Mouse (Mus musculus) megakaryocyte, embryonic 14.5 days (primary cell): Measurements from ENCODE around the gene Adm2. TPM values are rescaled to one million over a fixed set of nuclear protein-coding genes. Genes with fewer than 3 reads are reported as not detected.

Source experiments
- H3K27me3 ChIP-seq: replicated peaks from 2 replicates; pipeline ENCODE3; 2012; ENCODE audit warnings: inconsistent platforms
- H3K36me3 ChIP-seq: replicated peaks from 2 replicates; pipeline ENCODE3; 2012; ENCODE audit warnings: low read length, inconsistent platforms, mixed read lengths
- H3K4me1 ChIP-seq: 2 replicates; pipeline ENCODE4 v1.6.1; 2012; ENCODE audit warnings: inconsistent platforms
- H3K4me3 ChIP-seq: replicated peaks from 2 replicates; pipeline ENCODE3; 2012; ENCODE audit warnings: moderate library complexity, mild to moderate bottlenecking, inconsistent platforms
- H3K9me3 ChIP-seq: 2 replicates; pipeline ENCODE4 v1.6.1; 2012; ENCODE audit warnings: inconsistent platforms
- FLI1 ChIP-seq: IDR thresholded peaks from 2 replicates; pipeline ENCODE4 v1.6.1; 2012; ENCODE audit warnings: low read length, inconsistent platforms, mixed read lengths
- GATA1 ChIP-seq: IDR thresholded peaks from 3 replicates; pipeline ENCODE4 v1.6.1; 2012; ENCODE audit warnings: mixed read lengths, low read length, inconsistent platforms, borderline replicate concordance
- polyA plus RNA-seq: library from polyadenylated mRNA; stranded (reverse); fragments of >175 nt; gene quantifications from 2 replicates; pipeline ENCODE4 v1.2.3, GENCODE M21; 2012; ENCODE audit warnings: low replicate concordance; ENCODE audit not compliant: insufficient read depth

Adm2 gene
- polyA plus RNA-seq, 1 experiment = 4.0 TPM

DNA sequence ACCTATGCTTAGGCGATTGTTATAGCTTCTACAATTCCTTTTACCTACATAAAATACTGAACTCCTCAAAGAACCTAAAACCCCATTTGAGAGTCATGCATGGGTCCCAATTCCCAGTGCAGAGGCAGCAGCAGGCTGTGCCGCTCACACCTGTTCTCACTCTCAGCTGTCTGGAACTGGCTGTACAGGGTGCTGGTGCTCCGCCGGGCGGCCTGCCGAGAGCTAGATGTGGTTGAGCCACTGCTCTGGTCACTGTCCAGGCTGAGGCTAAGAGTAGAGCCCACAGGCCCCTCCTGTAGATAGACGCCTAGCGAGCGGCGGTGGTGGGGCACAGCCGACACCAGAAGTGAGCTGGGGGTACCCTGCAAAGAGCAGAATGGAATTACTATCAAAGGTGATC lies 33.1 kb upstream of the Adm2 start:
- Histone ChIP-seq H3K27me3 (no peaks in the 10 kb centered on the region), H3K4me3 (no peak overlapping the region), H3K36me3 (peaks cover 99% of the 10 kb centered on the region), H3K4me1 (peaks cover 31% of the 10 kb centered on the region), H3K9me3 (no peaks in the 10 kb centered on the region)
- TF ChIP-seq FLI1 (no peak), GATA1 (no peak)

DNA sequence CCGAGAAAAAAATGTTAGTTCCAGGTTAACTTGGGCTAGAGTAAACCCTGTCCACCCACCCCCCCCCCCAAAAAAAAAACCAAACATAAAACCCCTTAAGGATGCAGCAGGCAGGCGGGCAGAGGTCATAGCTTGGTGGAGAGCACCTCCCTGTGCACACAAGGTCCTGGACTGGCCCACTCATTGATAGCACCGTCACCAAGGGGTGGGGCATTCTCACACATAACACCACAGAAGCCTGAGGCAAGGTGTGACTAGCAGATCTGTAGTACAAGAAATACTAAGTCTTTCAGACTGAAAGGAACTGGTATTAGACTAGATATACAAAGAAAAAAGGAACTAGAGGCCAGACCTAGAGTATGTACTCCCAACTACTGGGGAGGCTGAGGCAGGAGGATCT lies 31.0 kb upstream of the Adm2 start:
- Histone ChIP-seq H3K36me3 (peaks cover 99% of the 10 kb centered on the region), H3K27me3 (no peaks in the 10 kb centered on the region), H3K9me3 (no peaks in the 10 kb centered on the region), H3K4me3 (no peak overlapping the region), H3K4me1 (peaks cover 17% of the 10 kb centered on the region)
- TF ChIP-seq GATA1 = no peak
- TF ChIP-seq FLI1 = no peak

DNA sequence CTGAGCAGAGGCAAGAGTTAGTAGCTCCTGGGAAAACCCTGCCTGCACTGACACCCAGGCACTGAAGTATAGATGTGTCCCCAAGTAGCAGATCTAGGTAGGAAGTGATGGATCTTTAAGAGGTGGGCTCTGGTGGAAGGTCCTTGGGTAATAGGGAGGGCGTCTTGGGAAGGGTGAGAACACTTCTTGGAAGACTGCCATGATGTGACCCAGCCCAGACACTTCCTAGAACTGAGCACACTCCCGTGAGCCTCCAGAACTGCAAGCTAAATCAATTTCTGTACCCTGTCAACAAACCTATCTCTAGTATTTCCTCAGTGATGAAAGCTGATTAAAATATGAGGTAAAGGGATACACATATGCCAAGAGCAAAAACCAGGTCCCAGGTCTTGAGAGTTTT lies 29.7 kb upstream of the Adm2 start:
- no peaks in the 10 kb centered on the region for H3K27me3 ChIP-seq
- TF ChIP-seq FLI1 = no peak
- no peak for TF ChIP-seq GATA1
- peaks cover 99% of the 10 kb centered on the region for H3K36me3 ChIP-seq
- H3K4me1 ChIP-seq = peaks cover 11% of the 10 kb centered on the region
- no peak overlapping the region for H3K4me3 ChIP-seq
- H3K9me3 ChIP-seq = no peaks in the 10 kb centered on the region

GRCm38 (mm10) chr15:89293778-89294177 lies 28.7 kb upstream of the Adm2 start:
- no peaks in the 10 kb centered on the region for H3K27me3 ChIP-seq
- no peak for TF ChIP-seq FLI1
- TF ChIP-seq GATA1 = no peak
- peaks cover under 1% of the 10 kb centered on the region; the same call in 1 of the 2 replicates for H3K4me1 ChIP-seq
- H3K4me3 ChIP-seq = no peak overlapping the region
- H3K9me3 ChIP-seq = no peaks in the 10 kb centered on the region
- H3K36me3 ChIP-seq = peaks cover 96% of the 10 kb centered on the region

DNA sequence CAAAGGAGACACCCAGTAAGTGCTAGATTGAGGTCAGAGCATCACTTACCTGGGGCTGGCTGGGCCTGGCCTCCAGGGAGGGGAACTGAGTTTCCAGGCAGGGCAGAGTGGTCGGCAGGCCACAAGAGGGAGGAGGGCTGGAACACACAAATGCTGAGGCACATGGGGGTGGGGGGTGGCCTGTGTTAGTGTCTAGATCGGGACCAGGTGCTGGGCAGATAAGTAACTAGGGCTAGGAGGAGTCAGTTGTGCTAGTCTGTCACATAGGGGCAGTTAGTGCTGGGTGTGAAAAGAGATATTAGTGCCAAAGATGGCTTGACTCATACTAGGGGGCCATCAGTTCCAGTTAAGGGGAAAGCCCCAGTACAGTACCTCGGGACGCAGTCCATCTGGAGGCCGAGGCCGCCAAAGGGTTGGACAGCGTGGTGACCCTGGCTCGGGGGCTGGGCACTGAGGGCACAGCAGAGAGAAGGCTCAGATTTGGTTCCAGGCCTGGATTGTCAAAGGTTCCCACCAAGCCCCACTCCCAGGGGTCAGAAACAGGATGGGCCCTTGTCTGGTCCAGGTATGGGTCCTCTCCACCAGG lies 26.8 kb upstream of the Adm2 start:
- Histone ChIP-seq H3K36me3 (peaks cover 96% of the 10 kb centered on the region), H3K9me3 (no peaks in the 10 kb centered on the region), H3K4me1 (peaks cover 3% of the 10 kb centered on the region; the same call in 1 of the 2 replicates), H3K4me3 (no peak overlapping the region), H3K27me3 (no peaks in the 10 kb centered on the region)
- no peak for TF ChIP-seq FLI1
- no peak for TF ChIP-seq GATA1

GRCm38 (mm10) chr15:89296465-89296864 lies 26.1 kb upstream of the Adm2 start:
- Histone ChIP-seq H3K9me3 (no peaks in the 10 kb centered on the region), H3K4me1 (peaks cover 3% of the 10 kb centered on the region; the same call in 1 of the 2 replicates), H3K27me3 (no peaks in the 10 kb centered on the region), H3K4me3 (no peak overlapping the region), H3K36me3 (peaks cover 96% of the 10 kb centered on the region)
- TF ChIP-seq FLI1 (no peak), GATA1 (no peak)

DNA sequence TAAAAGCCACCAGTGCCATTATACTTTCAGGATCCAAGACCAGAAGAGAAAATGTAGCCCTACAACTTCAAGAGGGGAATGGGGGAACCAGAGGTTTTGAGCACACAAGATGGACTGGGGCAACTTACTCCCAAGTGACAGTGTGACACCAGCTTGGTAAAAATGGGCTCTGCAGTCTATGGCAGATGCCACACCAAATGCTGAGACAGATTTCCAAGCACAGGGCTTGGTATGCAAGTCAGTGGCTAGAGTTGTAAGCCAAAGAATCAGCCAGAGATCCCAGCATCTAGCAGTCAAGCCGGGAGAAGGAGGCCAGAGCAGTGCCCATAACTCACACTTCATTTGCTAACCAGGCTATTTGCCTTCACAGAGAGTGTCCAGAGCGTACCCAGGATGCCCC lies 24.8 kb upstream of the Adm2 start:
- H3K27me3 ChIP-seq = no peaks in the 10 kb centered on the region
- H3K9me3 ChIP-seq = no peaks in the 10 kb centered on the region
- TF ChIP-seq FLI1 (no peak), GATA1 (no peak)
- peaks cover 12% of the 10 kb centered on the region for H3K4me1 ChIP-seq
- H3K4me3 ChIP-seq = no peak overlapping the region
- H3K36me3 ChIP-seq = peaks cover 96% of the 10 kb centered on the region

- no peak overlapping the region for H3K4me3 ChIP-seq
- no peak for TF ChIP-seq GATA1
- no peak for TF ChIP-seq FLI1
- no peaks in the 10 kb centered on the region for H3K9me3 ChIP-seq
- peaks cover 96% of the 10 kb centered on the region for H3K36me3 ChIP-seq
- H3K27me3 ChIP-seq = no peaks in the 10 kb centered on the region
- H3K4me1 ChIP-seq = peaks cover 26% of the 10 kb centered on the region
Observed at GRCm38 (mm10) chr15:89300180-89300579, 22.3 kb upstream of the Adm2 start.

DNA sequence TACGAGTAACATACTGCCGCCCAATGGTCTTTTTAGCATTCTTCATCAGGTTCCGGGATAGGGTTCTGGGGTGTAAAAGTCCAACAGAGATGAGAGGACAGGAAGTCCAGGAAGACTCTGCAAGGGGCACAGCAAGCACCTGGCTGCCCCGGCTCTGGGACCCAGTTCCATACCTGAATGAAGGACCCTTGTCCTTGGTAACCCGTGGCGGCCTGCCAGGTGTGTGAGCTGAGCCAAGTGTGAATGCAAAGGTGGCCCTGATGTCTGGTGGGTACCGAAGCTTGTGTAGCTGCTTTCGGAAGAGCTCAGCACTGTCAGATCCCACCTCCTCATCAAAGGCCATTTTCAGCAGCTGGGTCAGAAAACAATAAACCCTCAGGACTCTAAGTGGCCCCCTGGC lies 21.9 kb upstream of the Adm2 start:
- Histone ChIP-seq H3K4me3 (no peak overlapping the region), H3K4me1 (peaks cover 26% of the 10 kb centered on the region), H3K36me3 (peaks cover 96% of the 10 kb centered on the region), H3K9me3 (no peaks in the 10 kb centered on the region), H3K27me3 (no peaks in the 10 kb centered on the region)
- TF ChIP-seq GATA1 = no peak
- no peak for TF ChIP-seq FLI1

DNA sequence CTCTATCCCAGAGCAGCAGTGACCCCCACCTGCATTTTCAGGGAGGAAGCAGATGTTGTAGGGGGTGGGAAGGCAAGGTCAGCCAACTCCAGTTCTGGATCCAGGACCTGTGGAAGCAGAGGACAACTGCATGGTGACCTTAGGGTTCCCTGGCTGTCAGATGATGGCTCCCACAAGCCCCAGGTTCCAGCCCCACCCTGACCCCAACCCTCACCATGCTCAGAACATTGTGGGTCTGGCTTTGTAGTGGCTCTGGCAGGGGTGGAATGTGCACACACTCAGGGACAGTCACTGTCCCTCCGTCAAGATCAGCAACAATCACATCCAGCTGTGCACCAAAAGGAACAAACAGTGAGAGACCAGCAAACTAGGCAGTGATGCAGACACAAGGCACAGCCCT lies 16.6 kb upstream of the Adm2 start:
- no peaks in the 10 kb centered on the region for H3K27me3 ChIP-seq
- no peaks in the 10 kb centered on the region for H3K9me3 ChIP-seq
- H3K36me3 ChIP-seq = peaks cover 74% of the 10 kb centered on the region
- TF ChIP-seq FLI1 = no peak
- no peak for TF ChIP-seq GATA1
- no peak overlapping the region for H3K4me3 ChIP-seq
- H3K4me1 ChIP-seq = peaks cover 69% of the 10 kb centered on the region

DNA sequence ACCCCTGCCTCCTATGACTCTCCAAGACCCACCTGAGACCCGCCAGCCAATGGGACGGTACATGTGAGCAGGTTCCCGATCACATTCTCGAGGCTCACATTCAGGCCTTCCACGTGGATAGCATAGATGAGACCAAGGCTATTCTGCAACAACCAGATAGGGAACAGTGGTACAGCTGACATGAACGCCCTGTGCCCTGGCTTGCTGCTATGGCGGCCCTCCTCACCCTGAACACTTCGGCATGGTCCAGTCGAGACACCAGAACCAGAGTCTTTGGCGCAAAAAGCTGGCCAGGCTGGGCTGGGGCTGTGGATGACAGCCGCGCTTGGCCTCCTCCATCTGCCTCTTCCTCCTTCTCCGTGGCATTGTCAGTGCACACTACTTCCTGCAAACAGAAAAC lies 15.1 kb upstream of the Adm2 start:
- H3K27me3 ChIP-seq = no peaks in the 10 kb centered on the region
- no peaks in the 10 kb centered on the region for H3K9me3 ChIP-seq
- no peak for TF ChIP-seq FLI1
- TF ChIP-seq GATA1 = no peak
- H3K36me3 ChIP-seq = peaks cover 62% of the 10 kb centered on the region
- H3K4me3 ChIP-seq = no peak overlapping the region
- H3K4me1 ChIP-seq = peaks cover 77% of the 10 kb centered on the region
